Mouse (Mus musculus) T-cell, adult 2 months (primary cell): ENCODE measurements around the gene Hnrnph3.
"Not testable (repeated sequence)": the region's sequence is repeated elsewhere in the genome, so short reads cannot be mapped to it uniquely, and the experiment has no call there.

ENCODE experiments used
- DNase-seq: peaks from one replicate; pipeline ENCODE4 v3.0.0; 2022; ENCODE audit warnings: low spot score

Gene Hnrnph3

GRCm38 (mm10) chr10:63023749-63024579 lies at the start of gene Hnrnph3, which contains the start of gene Pbld2:
Gene Hnrnph3 (minus strand): TSS chr10:63024217.
Gene Pbld2 (plus strand): TSS chr10:63024315.
- DNase-seq = peak; percentile 98

GRCm38 (mm10) chr10:63065988-63066387 lies 42.0 kb upstream of the Hnrnph3 start:
- DNase-seq = peak; percentile 65

DNA sequence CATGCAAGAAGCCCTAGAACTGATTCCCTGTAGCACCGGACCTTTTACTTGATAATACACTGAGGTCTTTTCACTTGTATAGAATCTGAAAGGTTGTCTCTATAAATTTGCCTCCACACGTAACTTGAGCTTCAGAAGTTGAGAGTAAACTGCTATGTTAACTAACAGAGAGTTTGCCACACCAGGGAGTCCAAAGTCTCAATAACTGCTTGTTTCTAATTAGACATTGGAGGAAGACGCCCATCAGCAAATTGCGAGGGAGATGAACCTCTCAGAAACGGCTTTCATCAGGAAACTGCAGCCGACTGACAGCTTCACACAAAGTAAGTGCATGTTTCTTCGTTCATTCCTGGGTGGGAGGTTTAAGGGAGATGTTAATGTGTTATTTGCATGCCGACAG lies 41.5 kb upstream of the Hnrnph3 start:
- DNase-seq = no peak

GRCm38 (mm10) chr10:63064516-63064915 lies 40.5 kb upstream of the Hnrnph3 start:
- no peak for DNase-seq

- DNase-seq = no peak
Measured at GRCm38 (mm10) chr10:63063365-63063764, 39.3 kb upstream of the Hnrnph3 start.

DNA sequence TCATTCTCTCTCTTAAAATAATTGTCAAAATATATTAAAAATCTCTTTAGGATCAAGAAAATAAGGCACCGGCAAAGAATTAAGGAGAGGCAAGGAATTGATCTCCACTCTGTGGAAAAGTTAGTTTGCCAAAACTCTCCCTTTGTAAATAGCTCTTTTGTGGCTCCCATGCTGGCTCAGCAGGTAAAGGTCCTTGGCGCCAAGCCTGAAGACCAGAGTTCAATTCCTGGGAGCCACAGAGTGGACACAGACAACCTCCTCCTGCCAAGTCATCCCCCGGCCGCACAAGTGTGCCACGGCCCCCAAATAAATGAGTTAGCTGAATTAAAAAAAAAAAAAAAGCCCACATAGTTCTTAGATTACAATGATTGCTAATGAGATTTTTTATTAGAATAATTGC lies 38.7 kb upstream of the Hnrnph3 start:
- DNase-seq = no peak

DNA sequence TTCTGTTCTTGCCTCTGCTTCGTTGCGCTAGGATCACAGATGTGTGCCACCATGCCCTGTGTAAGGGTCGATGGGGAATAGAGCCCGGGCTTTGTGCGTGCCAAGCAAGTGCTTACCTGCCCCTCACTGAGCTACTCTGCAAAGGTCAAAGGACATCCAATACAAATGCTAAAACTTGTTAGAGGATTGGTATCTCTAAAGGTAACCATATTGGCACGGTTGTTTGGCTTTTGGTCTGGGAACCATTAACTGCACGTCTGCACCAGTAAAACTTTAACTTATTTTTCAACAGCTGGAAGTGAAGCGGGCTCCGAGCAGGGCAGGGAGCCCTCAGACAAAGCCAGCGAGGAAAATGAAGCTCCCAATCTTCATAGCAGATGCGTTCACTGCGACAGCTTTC lies 37.2 kb upstream of the Hnrnph3 start:
- no peak for DNase-seq

GRCm38 (mm10) chr10:63060406-63060805 lies 36.4 kb upstream of the Hnrnph3 start:
- no peak for DNase-seq

- no peak for DNase-seq
Measured at GRCm38 (mm10) chr10:63059862-63060261, 35.8 kb upstream of the Hnrnph3 start, which contains the start of gene Pbld1. Gene Pbld1 (plus strand): TSS chr10:63060162.

GRCm38 (mm10) chr10:63056966-63057750 lies 33.1 kb upstream of the Hnrnph3 start:
- DNase-seq = no peak

GRCm38 (mm10) chr10:63054586-63054985 lies 30.6 kb upstream of the Hnrnph3 start:
- DNase-seq = no peak

- DNase-seq = not testable (repeated sequence)
Measured at GRCm38 (mm10) chr10:63054071-63054470, 30.1 kb upstream of the Hnrnph3 start.

GRCm38 (mm10) chr10:63053007-63053406 lies 29.0 kb upstream of the Hnrnph3 start:
- DNase-seq = no peak

GRCm38 (mm10) chr10:63052011-63052410 lies 28.0 kb upstream of the Hnrnph3 start:
- DNase-seq = no peak

- DNase-seq = no peak
Measured at GRCm38 (mm10) chr10:63051267-63051666, 27.2 kb upstream of the Hnrnph3 start.

GRCm38 (mm10) chr10:63049106-63049505 lies 25.1 kb upstream of the Hnrnph3 start:
- DNase-seq = no peak

DNA sequence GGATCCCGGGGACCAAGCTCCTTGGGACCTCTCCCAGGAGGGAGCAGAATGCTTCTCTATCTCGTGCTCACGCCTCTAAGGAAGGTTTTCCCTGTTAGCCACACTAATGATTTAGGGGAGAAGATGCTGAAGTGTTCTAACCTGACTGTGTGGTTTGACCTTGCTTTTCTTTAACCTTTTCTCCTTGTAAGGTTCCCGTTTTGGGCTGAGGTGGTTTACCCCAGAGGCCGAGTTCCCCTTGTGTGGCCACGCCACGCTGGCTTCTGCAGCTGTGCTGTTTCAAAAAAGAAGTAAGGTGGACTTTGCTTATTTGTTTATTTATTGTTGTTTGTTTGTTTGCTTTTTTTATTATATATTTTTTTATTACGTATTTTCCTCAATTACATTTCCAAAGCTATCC lies 23.7 kb upstream of the Hnrnph3 start:
- DNase-seq = no peak

DNA sequence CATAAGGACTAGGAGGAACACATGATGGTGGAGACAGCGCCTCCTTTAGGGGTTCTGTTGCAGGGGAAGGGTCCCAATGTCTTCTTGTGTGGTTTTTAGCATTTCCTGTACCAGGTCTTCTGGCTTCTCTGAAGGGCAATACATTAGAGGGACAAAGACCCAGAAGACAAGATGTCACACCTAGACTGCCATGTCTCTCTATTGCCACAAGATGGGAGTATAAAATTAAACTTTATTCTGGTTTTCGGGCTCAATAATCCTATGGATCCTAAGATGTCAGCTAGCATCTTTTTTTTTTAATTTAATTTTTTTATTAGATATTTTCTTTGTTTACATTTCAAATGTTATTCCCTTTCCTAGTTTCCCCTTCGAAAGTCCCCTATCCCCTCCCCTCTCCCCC lies 19.1 kb upstream of the Hnrnph3 start:
- no peak for DNase-seq

DNA sequence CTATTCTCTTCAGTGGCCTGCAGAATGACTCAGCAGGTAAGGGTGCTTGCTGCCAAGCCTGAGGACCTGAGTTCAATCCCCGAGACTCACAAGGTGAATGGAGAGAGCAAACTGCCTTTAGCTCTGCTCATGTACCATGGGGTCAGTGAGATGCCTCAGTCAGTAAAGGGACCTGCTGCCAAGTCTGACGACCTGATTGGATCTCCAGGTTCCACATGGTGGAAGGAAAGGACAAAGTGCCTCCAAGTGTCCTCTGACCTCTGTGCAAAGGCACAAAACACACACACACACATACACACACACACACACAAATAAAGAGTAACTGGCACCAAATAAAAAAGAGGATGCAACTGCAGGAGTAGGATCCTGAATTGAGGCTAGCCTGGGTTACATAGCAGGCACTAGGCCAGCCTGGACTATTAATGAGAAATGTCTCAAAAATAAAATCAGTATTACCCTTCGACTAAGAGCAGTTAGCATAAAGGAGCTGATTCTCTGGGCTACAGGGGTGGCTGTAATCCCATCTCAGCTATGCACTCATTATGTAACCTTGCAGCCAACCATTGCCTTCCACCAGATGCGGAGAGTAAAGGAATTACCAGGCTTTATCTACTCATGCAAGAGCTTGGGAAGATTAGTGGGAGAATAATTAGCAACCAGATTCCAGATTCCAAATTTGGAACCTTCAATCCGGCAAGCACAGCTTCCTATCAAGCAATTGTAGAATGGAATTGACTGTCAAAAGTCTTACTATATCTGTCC lies 16.0 kb upstream of the Hnrnph3 start:
- no peak for DNase-seq

DNA sequence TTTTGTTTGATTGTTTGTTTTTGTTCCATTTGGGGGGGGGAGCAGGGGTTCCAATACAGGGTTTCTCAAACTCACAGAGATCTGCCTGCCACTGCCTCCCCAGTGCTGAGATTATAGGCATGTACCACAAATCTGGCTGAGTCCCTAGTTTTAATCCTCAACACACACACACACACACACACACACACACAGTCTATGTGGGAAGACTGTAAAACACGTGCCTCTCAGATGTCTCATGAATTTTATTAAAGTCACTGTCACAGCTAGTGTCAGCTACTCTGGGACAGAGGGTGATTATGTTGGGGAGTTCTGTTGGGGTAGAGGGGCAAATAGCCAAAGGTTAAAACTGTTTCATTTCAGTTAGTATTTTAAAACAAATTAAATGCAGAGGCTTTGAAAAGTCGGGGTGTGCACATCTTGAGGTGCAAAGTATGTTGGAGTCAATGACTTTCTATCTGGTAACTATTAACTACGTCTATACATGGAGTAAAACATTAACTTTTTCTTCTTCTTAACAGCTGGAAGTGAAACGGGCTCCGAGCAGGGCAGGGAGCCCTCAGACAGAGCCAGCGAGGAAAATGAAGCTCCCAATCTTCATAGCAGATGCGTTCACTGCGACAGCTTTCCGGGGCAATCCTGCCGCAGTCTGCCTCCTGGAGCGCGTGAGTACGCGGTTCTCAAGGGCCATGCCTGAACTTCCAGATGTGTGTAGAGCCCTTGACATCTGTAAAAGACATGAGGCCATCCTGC lies 14.7 kb upstream of the Hnrnph3 start:
- no peak for DNase-seq

- no peak for DNase-seq
Measured at GRCm38 (mm10) chr10:63032956-63033355, 8.9 kb upstream of the Hnrnph3 start.

- no peak for DNase-seq
Measured at GRCm38 (mm10) chr10:63032267-63032666, 8.2 kb upstream of the Hnrnph3 start.
